Mouse (Mus musculus) liver, adult 2 months (tissue): ENCODE results near the gene Car10.

ENCODE experiments used
- CTCF ChIP-seq: fragments of 200-500 bp; IDR thresholded peaks from 2 replicates; pipeline ENCODE4 v1.5.1; 2011; ENCODE audit warnings: low read depth, low read length, control low read depth
- POLR2A ChIP-seq: fragments of 200-500 bp; IDR thresholded peaks from 2 replicates; pipeline ENCODE4 v1.6.1; 2011; ENCODE audit warnings: low read length, control low read depth; ENCODE audit not compliant: insufficient read depth; ENCODE audit errors: extremely low read depth

- TF ChIP-seq CTCF (no peak), POLR2A (no peak)
Measured at GRCm38 (mm10) chr11:93643006-93643405, 545.2 kb downstream of the Car10 start.
